Mouse (Mus musculus) midbrain, embryonic 15.5 days (tissue): Measurements from ENCODE around the gene Tfap2d. TPM values are rescaled to one million over a fixed set of nuclear protein-coding genes. Genes with fewer than 3 reads are reported as not detected.

Source experiments
- ATAC-seq: fragments of 200-750 bp; cut with Nextera tagmentation; replicated peaks from 2 replicates; pipeline ENCODE4 v1.8.0; 2017; ENCODE audit warnings: moderate TSS enrichment
- H3K27ac ChIP-seq: fragments of 300-500 bp; sonication (generic); 2 replicates; pipeline ENCODE4 v1.5.1; 2015; ENCODE audit warnings: mild to moderate bottlenecking, inconsistent platforms
- H3K27me3 ChIP-seq: fragments of 300-500 bp; sonication (generic); replicated peaks from 2 replicates; pipeline ENCODE4 v1.6.1; 2015; ENCODE audit warnings: inconsistent platforms
- H3K36me3 ChIP-seq: fragments of 300-500 bp; sonication (generic); replicated peaks from 2 replicates; pipeline ENCODE4 v1.6.1; 2015; ENCODE audit warnings: inconsistent platforms
- H3K4me1 ChIP-seq: fragments of 300-500 bp; sonication (generic); 2 replicates; pipeline ENCODE4 v1.6.1; 2015; ENCODE audit warnings: inconsistent platforms
- H3K4me2 ChIP-seq: fragments of 300-500 bp; sonication (generic); 2 replicates; pipeline ENCODE4 v1.6.1; 2015; ENCODE audit warnings: inconsistent platforms, mild to moderate bottlenecking, moderate library complexity
- H3K4me3 ChIP-seq: fragments of 300-500 bp; sonication (generic); 2 replicates; pipeline ENCODE4 v1.5.1; 2015; ENCODE audit warnings: mild to moderate bottlenecking, inconsistent platforms
- H3K9ac ChIP-seq: fragments of 300-500 bp; sonication (generic); 2 replicates; pipeline ENCODE4 v1.6.1; 2015; ENCODE audit warnings: mild to moderate bottlenecking, inconsistent platforms
- H3K9me3 ChIP-seq: fragments of 300-500 bp; sonication (generic); 2 replicates; pipeline ENCODE4 v1.6.1; 2016; ENCODE audit warnings: inconsistent platforms
- WGBS: fragments of 180-500 bp; shearing (Covaris S2); methylation state at CpG from one replicate; pipeline ENCODE4 v1.1.7; 2015; ENCODE audit warnings: mixed read lengths; 5-methylcytosine and 5-hydroxymethylcytosine counted together
- polyA plus RNA-seq: library from polyadenylated mRNA; unstranded; fragments of >200 nt; fragmentation: Nextera tagmentation; extraction: Ambion mirVana; gene quantifications from 2 replicates; pipeline ENCODE4 v1.2.1, GENCODE M21; 2015

The Tfap2d gene
- polyA plus RNA-seq, 1 experiment from 2014 or later = 60.1 TPM

GRCm38 (mm10) chr1:19211546-19212154, 108.8 kb downstream of the Tfap2d start:
- Histone ChIP-seq H3K36me3 (no peaks in the 10 kb centered on the region), H3K27me3 (peaks cover 53% of the 10 kb centered on the region), H3K9me3 (no peaks in the 10 kb centered on the region), H3K4me1 (no peaks in the 10 kb centered on the region), H3K27ac (peak overlapping the region; percentile 74), H3K4me2 (no peak overlapping the region), H3K9ac (0 out of 2 replicates have a peak overlapping the region, but pooled peaks have one; percentile 31), H3K4me3 (peak overlapping the region; percentile 42)
- no peak; the same call in 1 of the 2 replicates for ATAC-seq
- under 1% methylated on average over 15 of the region's 15 CpGs for WGBS

GRCm38 (mm10) chr1:19212691-19213090, 109.9 kb downstream of the Tfap2d start:
- Histone ChIP-seq H3K27ac (peak overlapping the region; percentile 74), H3K27me3 (peaks cover 58% of the 10 kb centered on the region), H3K4me2 (peak overlapping the region; percentile 6; the same call in 1 of the 2 replicates), H3K9me3 (no peaks in the 10 kb centered on the region), H3K4me1 (no peaks in the 10 kb centered on the region), H3K4me3 (peak overlapping the region; percentile 42), H3K36me3 (no peaks in the 10 kb centered on the region), H3K9ac (peak overlapping the region; percentile 30)
- no peak for ATAC-seq
- WGBS = 2% methylated on average over 4 of the region's 4 CpGs

DNA sequence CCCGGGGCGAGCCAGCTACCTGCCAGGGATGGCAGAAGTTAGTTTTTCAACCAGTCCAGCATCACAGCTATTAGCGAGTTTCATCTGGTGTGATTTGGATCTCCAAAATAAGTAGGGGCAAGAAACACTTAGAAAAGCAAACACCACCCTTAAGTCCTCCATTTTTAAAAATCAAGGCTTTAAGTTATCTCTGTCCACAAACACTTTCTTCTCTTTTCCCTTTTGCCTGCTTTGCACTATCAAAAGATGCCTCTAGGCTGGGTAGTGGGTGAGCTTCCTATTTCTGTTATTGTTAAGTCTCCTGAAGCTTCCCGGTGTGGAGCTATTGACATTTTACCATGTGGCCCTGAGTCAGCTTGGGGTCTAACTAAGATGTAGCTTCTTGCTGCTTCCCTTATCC, 110.3 kb downstream of the Tfap2d start:
- peak overlapping the region; percentile 30 for H3K9ac ChIP-seq
- 0% methylated on average over 4 of the region's 4 CpGs for WGBS
- H3K27ac ChIP-seq = peak overlapping the region; percentile 74
- peaks cover 62% of the 10 kb centered on the region for H3K27me3 ChIP-seq
- no peaks in the 10 kb centered on the region for H3K4me1 ChIP-seq
- H3K4me3 ChIP-seq = peak overlapping the region; percentile 42
- no peaks in the 10 kb centered on the region for H3K9me3 ChIP-seq
- H3K36me3 ChIP-seq = no peaks in the 10 kb centered on the region
- no peak for ATAC-seq
- H3K4me2 ChIP-seq = peak overlapping the region; percentile 6; the same call in 1 of the 2 replicates

DNA sequence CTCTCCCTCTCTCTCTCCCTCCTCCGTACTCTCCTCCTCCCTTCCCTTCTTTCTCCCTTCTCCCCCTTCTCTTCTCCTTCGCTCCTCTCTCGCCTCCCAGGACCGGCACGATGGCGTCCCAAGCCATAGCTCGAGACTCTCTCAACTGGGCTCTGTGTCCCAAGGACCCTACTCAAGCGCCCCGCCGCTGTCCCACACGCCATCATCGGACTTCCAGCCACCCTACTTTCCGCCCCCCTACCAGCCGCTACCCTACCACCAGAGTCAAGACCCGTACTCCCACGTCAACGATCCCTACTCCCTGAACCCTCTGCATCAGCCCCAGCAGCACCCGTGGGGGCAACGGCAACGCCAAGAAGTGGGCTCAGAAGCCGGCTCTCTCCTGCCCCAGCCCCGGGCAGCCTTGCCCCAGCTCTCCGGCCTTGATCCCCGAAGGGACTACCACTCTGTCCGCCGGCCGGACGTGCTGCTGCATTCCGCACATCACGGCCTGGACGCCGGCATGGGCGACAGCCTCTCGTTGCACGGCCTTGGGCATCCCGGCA, 111.1 kb downstream of the Tfap2d start:
- Histone ChIP-seq H3K9ac (peak overlapping the region; percentile 48), H3K4me3 (peak overlapping the region; percentile 42), H3K27ac (peak overlapping the region; percentile 82), H3K36me3 (no peaks in the 10 kb centered on the region), H3K9me3 (no peaks in the 10 kb centered on the region), H3K4me2 (peak overlapping the region; percentile 25; the same call in 1 of the 2 replicates), H3K27me3 (peaks cover 66% of the 10 kb centered on the region), H3K4me1 (no peaks in the 10 kb centered on the region)
- under 1% methylated on average over 36 of the region's 36 CpGs for WGBS
- no peak for ATAC-seq

Other genes with a start within 250 kb of the Tfap2d start
- gene Tfap2b, start 105.9 kb downstream of the Tfap2d start, polyA plus RNA-seq = 239 and 264 TPM in 2 replicates